Mouse (Mus musculus): ENCODE data around the gene Gm20479. TPM values are rescaled to one million over a fixed set of nuclear protein-coding genes. Genes with fewer than 3 reads are reported as not detected.

Gene Gm20479
- total RNA-seq, 2 experiments from 2014 or later = not detected

- DNase-seq = no peak
Observed at GRCm38 (mm10) chr7:27367976-27368375, 10.8 kb upstream of the Gm20479 start.

DNA sequence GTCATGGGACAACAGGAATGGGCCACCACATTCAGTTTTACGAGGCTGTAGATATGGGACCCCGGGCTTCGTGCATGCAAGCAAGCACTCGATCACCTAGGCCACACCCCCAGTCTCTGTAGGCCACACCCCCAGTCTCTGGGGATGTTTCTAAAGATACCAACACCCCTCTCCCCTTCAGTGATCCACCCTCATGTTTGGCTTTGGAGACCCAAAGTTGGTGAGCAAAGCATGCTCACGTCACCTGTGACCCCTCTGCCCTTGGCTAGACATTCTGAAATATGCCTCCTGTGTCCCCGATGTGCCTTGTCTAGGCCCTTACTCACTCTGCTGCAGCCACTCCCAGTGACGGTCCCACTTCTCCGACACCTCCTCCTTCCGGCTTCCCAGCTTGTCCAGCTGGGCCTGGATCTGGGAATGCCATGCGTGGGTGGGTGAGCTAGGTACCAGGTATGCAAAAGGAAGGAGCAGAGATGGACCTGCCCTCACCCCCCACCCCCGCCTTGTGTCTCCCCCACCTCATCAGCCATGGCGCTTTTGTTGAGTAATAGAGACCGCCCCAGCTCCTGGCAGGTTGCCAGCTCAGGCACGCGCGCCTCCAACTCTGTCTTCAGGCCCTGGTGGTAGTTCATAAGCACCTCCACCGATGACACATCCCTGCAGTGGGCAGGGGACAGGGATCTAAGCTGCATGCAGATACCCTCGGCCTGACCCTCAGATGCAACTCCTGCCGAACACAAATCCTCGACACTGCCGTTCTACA is 9.0 kb upstream of the Gm20479 start:
- DNase-seq = no peak

GRCm38 (mm10) chr7:27364379-27364778 is 7.2 kb upstream of the Gm20479 start:
- no peak for DNase-seq

GRCm38 (mm10) chr7:27361283-27361946 is 4.2 kb upstream of the Gm20479 start:
- DNase-seq = peak; percentile 98 to 99

DNA sequence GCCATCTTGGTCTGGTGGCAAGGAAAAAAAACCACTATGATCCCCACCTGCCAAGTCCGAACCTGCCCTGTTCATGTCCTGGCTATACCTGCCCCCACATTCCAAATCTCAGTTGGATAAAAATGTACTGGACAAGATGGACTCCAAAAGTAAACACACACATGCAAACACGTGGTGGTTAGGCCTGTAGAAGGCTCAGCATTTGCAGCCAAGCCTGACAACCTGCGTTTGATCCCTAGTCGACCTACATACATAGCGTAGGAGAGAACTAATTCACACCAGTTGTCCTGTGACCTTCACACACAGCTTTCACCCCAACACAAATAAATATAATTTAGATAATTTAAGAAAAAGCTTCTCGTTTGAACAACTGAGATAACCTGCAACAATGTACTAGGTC is 3.5 kb upstream of the Gm20479 start:
- DNase-seq = no peak

GRCm38 (mm10) chr7:27359706-27360358 is 2.6 kb upstream of the Gm20479 start:
- DNase-seq = no peak

- DNase-seq = no peak
Observed at GRCm38 (mm10) chr7:27359162-27359561, 1.9 kb upstream of the Gm20479 start.

DNA sequence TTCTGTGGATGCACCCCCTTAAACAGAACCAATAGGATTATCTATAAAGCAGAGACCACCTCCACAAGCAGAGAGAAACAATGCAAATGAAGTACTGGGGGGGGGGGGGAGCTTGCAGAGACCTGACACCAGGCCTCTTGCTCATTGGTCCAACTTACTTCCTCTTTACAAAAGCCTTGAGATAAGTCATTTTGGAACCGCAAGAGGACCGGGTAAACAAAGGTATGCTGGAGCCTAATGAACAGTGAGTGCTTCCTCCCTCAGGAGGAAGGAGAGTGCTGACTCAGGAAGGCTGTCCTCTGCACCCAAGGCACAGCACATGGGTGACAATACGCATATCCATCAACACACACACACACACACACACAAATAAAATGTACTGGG is 368 bp upstream of the Gm20479 start:
- no peak for DNase-seq

- DNase-seq = peak in 1 of 2 experiments; percentile 62
Observed at GRCm38 (mm10) chr7:27356248-27356647, 971 bp downstream of the Gm20479 start.

DNA sequence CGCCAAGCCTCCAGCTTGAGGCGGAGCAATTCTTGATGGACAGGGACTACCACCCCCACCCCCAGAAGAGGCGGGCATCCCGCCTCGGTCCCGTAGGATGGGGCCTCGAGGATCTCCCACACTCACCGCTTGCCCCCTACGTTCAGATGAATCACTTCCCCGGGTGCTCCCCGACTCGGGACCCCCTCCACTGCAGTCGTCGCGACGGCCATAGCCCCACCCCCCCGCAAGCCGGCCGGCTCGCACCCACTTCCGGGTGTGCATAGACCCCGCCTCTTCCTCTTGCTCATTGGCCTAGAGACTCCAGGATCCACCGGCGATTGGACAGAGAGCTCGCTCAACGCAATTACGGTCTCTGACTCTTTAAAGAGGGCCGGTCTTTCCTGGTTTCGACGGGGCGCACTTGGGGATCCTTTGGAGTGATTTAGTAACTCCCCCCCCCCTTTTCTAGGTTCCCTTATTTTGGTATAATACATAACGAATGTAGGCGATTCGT is 1.4 kb downstream of the Gm20479 start, which contains the start of gene Shkbp1:
Gene Shkbp1, minus strand, starts transcription at position 275 of the 496 bp plus-strand sequence.
- DNase-seq = peak; percentile 92 to 95

- DNase-seq = no peak
Observed at GRCm38 (mm10) chr7:27355261-27355660, 2.0 kb downstream of the Gm20479 start.

DNA sequence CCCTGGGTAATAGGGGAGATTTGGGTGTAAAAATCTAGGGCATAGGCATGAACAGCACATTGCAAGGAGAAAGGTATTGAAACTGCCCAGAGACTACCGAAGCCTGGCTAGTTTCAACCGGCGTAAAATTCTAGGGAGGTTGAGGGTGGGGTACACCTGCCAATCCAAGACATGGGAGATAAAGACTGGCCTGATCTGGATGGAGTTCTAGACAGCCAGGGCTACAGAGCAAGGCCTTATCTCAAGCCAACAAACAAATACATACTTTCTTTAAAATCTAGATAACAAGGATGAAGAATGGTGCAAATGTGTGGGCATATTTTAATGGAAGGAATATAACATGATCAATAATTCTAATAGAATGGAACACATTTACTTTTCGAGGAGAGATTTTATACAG is 2.4 kb downstream of the Gm20479 start:
- DNase-seq = no peak

- DNase-seq = peak; percentile 65 to 76
Observed at GRCm38 (mm10) chr7:27354144-27354543, 3.1 kb downstream of the Gm20479 start.

DNA sequence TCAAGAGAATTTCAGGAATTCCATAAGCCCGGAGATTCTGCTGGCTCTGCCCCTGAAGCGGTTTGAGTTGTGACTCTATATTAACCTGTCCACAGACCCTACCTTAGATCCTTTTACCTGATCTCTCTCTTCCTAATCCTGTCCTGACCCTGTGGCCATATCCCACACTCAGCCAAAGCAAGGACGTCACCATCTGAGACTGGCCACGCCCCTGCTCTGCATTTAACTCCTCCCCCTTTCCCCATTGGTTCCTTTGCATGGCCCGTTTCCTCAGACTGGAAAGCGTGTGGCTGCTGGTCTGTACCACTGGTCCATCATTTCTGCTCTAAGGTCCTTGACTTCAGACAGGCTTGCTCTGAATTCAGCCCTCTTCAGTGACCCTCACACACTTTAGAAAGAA is 11.8 kb downstream of the Gm20479 start:
- no peak for DNase-seq

DNA sequence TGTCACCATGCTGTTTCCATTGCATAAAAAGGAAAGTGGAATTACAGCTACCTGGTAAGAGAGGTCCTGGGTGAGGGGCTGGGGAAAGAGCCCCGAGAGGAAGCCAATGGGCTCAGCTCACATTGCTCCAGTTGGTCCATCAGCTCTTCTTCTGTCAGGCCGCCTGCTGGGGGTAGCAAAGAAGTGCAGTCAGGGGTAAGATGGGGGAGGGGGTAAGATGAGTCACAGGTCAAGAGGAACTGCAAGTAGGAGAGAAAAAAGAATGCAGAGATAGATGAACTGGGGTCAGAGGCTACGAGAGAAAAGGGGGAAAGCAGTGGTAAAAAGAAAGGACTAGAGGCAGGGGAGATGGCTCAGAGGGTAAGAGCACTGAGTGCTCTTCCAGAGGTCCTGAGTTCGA is 14.6 kb downstream of the Gm20479 start:
- no peak for DNase-seq

DNA sequence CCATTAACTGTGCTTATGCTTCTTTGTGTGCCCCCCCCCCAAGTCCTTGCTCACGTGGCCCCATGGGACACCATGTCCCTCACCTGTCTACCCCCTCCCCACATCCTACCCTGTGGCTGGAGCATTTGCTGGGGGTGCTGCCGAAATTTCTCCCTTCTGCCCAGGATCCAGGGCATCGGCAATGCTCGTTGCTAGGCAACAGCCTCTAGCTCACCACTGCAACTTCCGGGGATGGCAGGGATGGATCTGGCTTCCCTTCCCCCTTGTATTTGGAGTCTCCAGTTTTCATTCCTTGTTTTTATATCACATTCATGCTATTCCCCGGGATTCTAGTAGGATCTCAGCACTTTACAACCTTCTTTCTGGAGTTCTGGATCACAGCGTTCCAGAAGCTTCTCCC is 17.7 kb downstream of the Gm20479 start:
- DNase-seq = no peak

DNA sequence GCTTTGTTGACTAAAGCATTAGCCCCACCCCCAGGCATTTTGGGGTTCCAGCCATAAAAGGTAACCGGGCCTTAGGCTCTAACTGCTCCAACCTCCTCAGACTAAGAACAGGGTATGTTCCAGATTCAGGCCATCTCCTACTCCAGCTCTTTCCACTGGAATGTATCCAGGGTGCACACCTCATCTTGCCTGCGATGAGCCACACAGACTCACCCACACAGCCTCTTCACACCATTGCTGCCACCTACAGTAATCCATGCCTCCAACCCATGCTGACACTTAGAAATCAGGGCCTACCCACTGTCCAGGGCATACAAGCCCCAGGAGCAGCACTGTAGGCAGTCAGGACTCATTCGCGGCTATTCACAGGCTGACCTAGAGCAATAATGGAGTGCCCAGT is 18.1 kb downstream of the Gm20479 start:
- no peak for DNase-seq

DNA sequence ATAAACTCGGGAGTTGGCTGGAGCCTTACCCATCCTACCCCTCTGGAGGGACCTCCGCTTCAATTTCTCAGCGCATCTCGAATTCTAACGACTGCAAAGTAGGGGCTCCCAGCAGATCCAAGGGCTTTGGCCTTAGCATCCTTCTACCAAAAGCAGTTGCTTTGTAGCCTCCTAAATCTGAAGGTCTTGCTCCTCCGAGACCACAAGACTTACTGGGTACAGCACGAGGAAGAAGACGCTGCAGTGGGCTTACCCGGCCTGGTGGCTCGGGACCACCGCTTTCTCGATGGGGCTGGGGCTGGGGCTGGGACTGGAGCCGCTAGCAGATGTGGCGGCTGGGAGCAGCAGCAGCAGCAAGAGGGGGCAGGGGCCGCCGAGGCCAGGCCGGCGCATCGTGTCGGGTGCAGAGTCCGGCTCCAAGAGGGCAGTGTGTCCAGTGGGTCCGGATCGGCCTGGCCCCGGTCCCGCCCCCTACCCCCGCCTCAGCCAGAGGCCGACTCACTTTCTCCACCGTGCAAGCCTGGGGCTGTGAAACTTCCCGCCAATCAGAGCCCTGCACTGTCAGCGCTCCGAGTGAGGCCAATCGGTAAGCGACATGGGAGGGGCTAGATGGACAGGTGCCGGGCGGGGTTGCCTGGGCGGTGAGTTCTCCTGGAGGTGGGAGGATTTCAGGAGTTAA is 19.9 kb downstream of the Gm20479 start, which contains the start of gene Ltbp4:
Gene Ltbp4, minus strand, starts transcription at position 518 of the 679 bp plus-strand sequence.
- DNase-seq = no peak

GRCm38 (mm10) chr7:27335928-27336823 is 21.0 kb downstream of the Gm20479 start:
- peak; percentile 92 to 95 for DNase-seq

- DNase-seq = no peak
Observed at GRCm38 (mm10) chr7:27335011-27335720, 22.1 kb downstream of the Gm20479 start.
